Mouse (Mus musculus): Measurements from ENCODE around the gene Tbc1d8.

DNA sequence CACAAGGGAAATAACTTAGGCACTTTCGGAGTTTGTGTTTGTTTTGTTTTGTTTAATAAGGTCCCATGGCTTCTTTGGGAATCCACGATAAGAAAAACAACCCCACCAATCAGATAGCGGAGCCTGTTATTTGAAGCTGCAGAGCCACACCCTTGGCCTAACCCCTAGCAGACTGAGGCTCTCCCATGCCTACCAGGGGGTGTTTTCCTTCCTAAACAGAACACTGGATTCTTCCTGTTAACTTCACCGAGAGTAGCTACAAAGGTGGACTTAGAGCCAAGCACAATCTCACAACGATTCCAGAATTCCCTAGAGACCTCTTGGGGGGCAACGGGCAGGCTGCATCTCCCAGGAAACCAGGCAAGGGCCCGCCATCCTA lies 116.1 kb downstream of the Tbc1d8 start:
- TF ChIP-seq CTCF (conservative IDR thresholded peaks at IDR 0.05; ENCODE audit: insufficient read depth, insufficient read length, low read depth, low read length) = no peak
- no peak for TF ChIP-seq POLR2A (IDR thresholded peaks at IDR 0.05; ENCODE audit: low read depth, low read length)

Measured in kidney, adult 2 months (tissue).